Mouse (Mus musculus) lung, postnatal 0 days (tissue): ENCODE measurements at regions not wholly inside any gene's neighbourhood (a gene's known extent, or its start where the extent isn't known, plus 50 kb on each side); places are given as distances from the start of the nearest gene placed in this dataset.

ENCODE experiments used
- CTCF ChIP-seq: IDR thresholded peaks from 2 replicates; pipeline ENCODE4 v1.5.1; 2016; ENCODE audit warnings: antibody characterized with exemption, mild to moderate bottlenecking
- EP300 ChIP-seq: IDR thresholded peaks from 2 replicates; pipeline ENCODE4 v1.6.1; 2016; ENCODE audit warnings: antibody characterized with exemption, mild to moderate bottlenecking, control low read depth

DNA sequence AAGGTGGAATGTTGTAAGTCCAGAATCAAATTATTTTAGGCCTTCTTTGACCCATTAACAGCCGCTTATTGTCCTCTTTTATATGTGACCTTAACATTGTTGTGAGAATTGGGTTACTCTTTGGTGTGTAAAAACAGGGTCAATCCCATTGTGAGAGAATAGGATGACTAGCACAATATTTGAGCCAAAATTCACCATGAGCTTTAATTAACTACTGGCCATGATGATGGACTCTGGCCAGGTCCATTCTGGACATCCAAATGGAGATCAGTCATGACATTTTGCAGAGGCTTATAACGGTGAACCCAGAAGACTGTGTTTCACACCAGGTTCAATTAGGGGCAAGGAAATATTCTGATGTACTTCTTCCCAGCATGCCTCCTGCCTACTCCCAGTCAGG is 3548.0 kb downstream of the 9330182O14Rik start:
- TF ChIP-seq CTCF (no peak), EP300 (no peak)
